ENCODE assay signal across 7 mouse cellular contexts in genomic region chr1:69688961-69689360, GRCm38 (mm10). TPM values are rescaled to one million over a fixed set of nuclear protein-coding genes. Genes with fewer than 3 reads are reported as not detected.
A peak's percentile ranks its signal among the peaks of the same experiment; 100 is the strongest.
DNase-seq lines count a peak whose midpoint lies in the region; ATAC-seq and TF ChIP-seq lines count a peak whose summit lies in the region.

No protein-coding gene starts in this region.

- H3K4me3 ChIP-seq in hindbrain, embryonic 11.5 days (ENCODE audit: low read depth, low read length) = no peak overlapping the region
- H3K4me3 ChIP-seq in lung, embryonic 15.5 days = peak overlapping the region; percentile 2; the same call in 1 of the 2 replicates

- peak; percentile 93 for TF ChIP-seq CTCF in Patski (IDR thresholded peaks at IDR 0.05)

- no peaks in the 10 kb centered on the region for H3K36me3 ChIP-seq in hindbrain, embryonic 11.5 days (ENCODE audit: control insufficient read depth, insufficient read depth, low read length)
- no peaks in the 10 kb centered on the region for H3K36me3 ChIP-seq in lung, embryonic 15.5 days

- POLR2A ChIA-PET in Patski (lab: Charles Lee) = interaction anchor here (0.6 kb wide), 1 partner anchor 96 kb away, joined by 3 read pairs; no protein-coding TSS in a partner anchor

- no peak overlapping the region for H3K4me2 ChIP-seq in hindbrain, embryonic 11.5 days (replicated peaks; ENCODE audit: low read depth, low read length)
- H3K4me2 ChIP-seq in lung, embryonic 15.5 days = peak overlapping the region; percentile 44

- H3K4me1 ChIP-seq in hindbrain, embryonic 11.5 days (replicated peaks; ENCODE audit: control insufficient read depth, insufficient read depth, low read length) = no peaks in the 10 kb centered on the region
- H3K4me1 ChIP-seq in lung, embryonic 15.5 days = no peaks in the 10 kb centered on the region

- H3K9me3 ChIP-seq in hindbrain, embryonic 11.5 days (ENCODE audit: control insufficient read depth, low read length) = no peaks in the 10 kb centered on the region
- no peaks in the 10 kb centered on the region for H3K9me3 ChIP-seq in lung, embryonic 15.5 days

- peaks cover 9% of the 10 kb centered on the region for H3K27me3 ChIP-seq in Patski
- H3K27me3 ChIP-seq in hindbrain, embryonic 11.5 days (ENCODE audit: control insufficient read depth, insufficient read depth, low read length) = no peaks in the 10 kb centered on the region
- H3K27me3 ChIP-seq in lung, embryonic 15.5 days = no peaks in the 10 kb centered on the region

- no peak overlapping the region for H3K27ac ChIP-seq in hindbrain, embryonic 11.5 days (ENCODE audit: low read depth, low read length)
- H3K27ac ChIP-seq in lung, embryonic 15.5 days = no peak overlapping the region

- in situ Hi-C loops in Patski (cut with MboI; ENCODE audit: low pct_unique_long_range_greater_than_20kb) = loop anchor here (5.0 to 10.0 kb wide), 2 partner anchors 184 to 447 kb away; no protein-coding TSS in a partner anchor

- no peak for DNase-seq in Patski (ENCODE audit: low read depth, low spot score)
- peak; percentile 63 for DNase-seq in c-Kit-positive CD71-positive TER-119-positive erythroid progenitor cells, embryonic 14.5 days (ENCODE audit: low spot score)
- DNase-seq in hindbrain, embryonic 11.5 days (ENCODE audit: low spot score) = peak; percentile 83
- DNase-seq in layer of hippocampus, adult 8-10 months (ENCODE audit: low spot score in 2 of 2) = peak; percentile 19 to 41

- CTCF ChIA-PET in Patski (lab: Charles Lee) = interaction anchor here (0.7 to 5.0 kb wide), 17 partner anchors 8 to 523 kb away, joined by 3 to 43 read pairs (median 5); no protein-coding TSS in a partner anchor

- ATAC-seq in Patski = peak; percentile 67
- ATAC-seq in frontal cortex, adult (ENCODE audit: low TSS enrichment) = peak; percentile 58
- 0 out of 2 replicates have a peak, but pooled peaks have one; percentile 27 for ATAC-seq in hindbrain, embryonic 11.5 days (ENCODE audit: low FRiP score)
- ATAC-seq in lung, embryonic 15.5 days (ENCODE audit: borderline replicate concordance, extremely low read depth, low FRiP score, low TSS enrichment) = no peak
- ATAC-seq in neutrophil, adult 5-6 weeks (ENCODE audit: extremely low read depth, insufficient number of reproducible peaks, low FRiP score, poor library complexity, severe bottlenecking) = peak; percentile 55; the same call in 1 of the 2 replicates

- no peak overlapping the region for H3K9ac ChIP-seq in hindbrain, embryonic 11.5 days (ENCODE audit: low read depth, low read length)
- H3K9ac ChIP-seq in lung, embryonic 15.5 days = no peak overlapping the region

- 1% methylated on average over 5 of the region's 5 CpGs for WGBS in hindbrain, embryonic 11.5 days
- WGBS in lung, embryonic 15.5 days = 0% methylated on average over 5 of the region's 5 CpGs

RNA-seq across cellular contexts. Expression of gene Ikzf2, which starts 1.9 kb away (rescaled TPM):
- polyA plus RNA-seq in Patski (2021) = 3.9 TPM
- polyA plus RNA-seq in hindbrain, embryonic 11.5 days (2014; fragmentation: Nextera tagmentation; extraction: Ambion mirVana) = 4.7 and 5.1 TPM in 2 replicates
- total RNA-seq in layer of hippocampus, adult 8-10 months (2022) = 10 to 100 TPM in 2 of 4 experiments, 1 to 10 TPM in 2; 6.6 to 16.7 (median 11.8) TPM
- 2.6 and 3.8 TPM in 2 replicates for polyA plus RNA-seq in lung, embryonic 15.5 days (2015; fragmentation: Nextera tagmentation; extraction: Ambion mirVana)
- 3.8 and 4.9 TPM in 2 replicates for total RNA-seq in neutrophil, adult 5-6 weeks (2017)
